Mouse (Mus musculus) kidney, adult 18-20 months (tissue): ENCODE measurements around the gene Btg2.
A peak's percentile ranks its signal among the peaks of the same experiment; 100 is the strongest.

Experiments used
- DNase-seq: peaks from one replicate; pipeline ENCODE4 v3.0.0; 2021

Btg2 gene

GRCm38 (mm10) chr1:134055666-134056245 is 23.2 kb downstream of the Btg2 start:
- no peak for DNase-seq

GRCm38 (mm10) chr1:134055058-134055457 is 23.9 kb downstream of the Btg2 start:
- DNase-seq = no peak

GRCm38 (mm10) chr1:134053207-134053606 is 25.7 kb downstream of the Btg2 start:
- peak; percentile 90 for DNase-seq

- no peak for DNase-seq
Observed at GRCm38 (mm10) chr1:134049542-134049941, 29.4 kb downstream of the Btg2 start.

GRCm38 (mm10) chr1:134048759-134049158 is 30.2 kb downstream of the Btg2 start:
- DNase-seq = peak; percentile 72

- no peak for DNase-seq
Observed at GRCm38 (mm10) chr1:134047431-134047830, 31.5 kb downstream of the Btg2 start.

GRCm38 (mm10) chr1:134046387-134046786 is 32.5 kb downstream of the Btg2 start:
- DNase-seq = no peak

GRCm38 (mm10) chr1:134045971-134046370 is 32.9 kb downstream of the Btg2 start:
- peak; percentile 81 for DNase-seq

GRCm38 (mm10) chr1:134044805-134045204 is 34.1 kb downstream of the Btg2 start:
- no peak for DNase-seq

GRCm38 (mm10) chr1:134042341-134042740 is 36.6 kb downstream of the Btg2 start:
- no peak for DNase-seq

GRCm38 (mm10) chr1:134041900-134042299 is 37.0 kb downstream of the Btg2 start:
- no peak for DNase-seq

- DNase-seq = no peak
Observed at GRCm38 (mm10) chr1:134039361-134039760, 39.6 kb downstream of the Btg2 start.

- no peak for DNase-seq
Observed at GRCm38 (mm10) chr1:134038336-134038735, 40.6 kb downstream of the Btg2 start.

GRCm38 (mm10) chr1:134037172-134037571 is 41.7 kb downstream of the Btg2 start, which contains the start of gene Fmod:
Gene Fmod, plus strand, starts transcription at chr1:134037254.
- no peak for DNase-seq

- DNase-seq = no peak
Observed at GRCm38 (mm10) chr1:134036492-134036891, 42.4 kb downstream of the Btg2 start.

GRCm38 (mm10) chr1:134028161-134028846 is 50.6 kb downstream of the Btg2 start:
- DNase-seq = peak; percentile 36

GRCm38 (mm10) chr1:134026741-134027140 is 52.2 kb downstream of the Btg2 start:
- no peak for DNase-seq

- DNase-seq = no peak
Observed at GRCm38 (mm10) chr1:134025975-134026374, 52.9 kb downstream of the Btg2 start.
